Mouse (Mus musculus) left cerebral cortex, postnatal 4 days (tissue): ENCODE data around the gene Zfyve28. TPM values are rescaled to one million over a fixed set of nuclear protein-coding genes. Genes with fewer than 3 reads are reported as not detected.

ENCODE experiments used
- DNase-seq: peaks from one replicate; pipeline ENCODE4 v3.0.0-alpha.2; 2022
- intact Hi-C: fragments of 180-260 bp; cut with DNase I; formaldehyde crosslinking; loops from one replicate; pipeline ENCODE4 v1.15.1; 2025
- total RNA-seq, 2 experiments: library from RNA; stranded (reverse); gene quantifications; 2 replicates each; pipeline ENCODE4 v1.2.3; 2021

Zfyve28 gene
- total RNA-seq, 2 experiments from 2014 or later, result 18.7 to 19.9 TPM

GRCm38 (mm10) chr5:34287001-34287837, 1.0 kb downstream of the Zfyve28 start:
- DNase-seq, result no peak

GRCm38 (mm10) chr5:34286516-34286915, 1.7 kb downstream of the Zfyve28 start:
- intact Hi-C loops, result no loop called here
- no peak for DNase-seq

More at GRCm38 (mm10) chr5:34287001-34287837, 1.0 kb downstream of the Zfyve28 start:
- intact Hi-C loops, result no loop called here

GRCm38 (mm10) chr5:34285285-34285684, 3.0 kb downstream of the Zfyve28 start:
- no peak for DNase-seq
- intact Hi-C loops, result no loop called here

- intact Hi-C loops, result no loop called here
- DNase-seq, result no peak
These were observed 4.0 kb downstream of the Zfyve28 start for GRCm38 (mm10) chr5:34284156-34284750.

GRCm38 (mm10) chr5:34283355-34283754, 4.9 kb downstream of the Zfyve28 start:
- no peak for DNase-seq
- intact Hi-C loops, result no loop called here

- no peak for DNase-seq
These were observed 7.3 kb downstream of the Zfyve28 start for GRCm38 (mm10) chr5:34280976-34281375.

GRCm38 (mm10) chr5:34279214-34279613, 9.0 kb downstream of the Zfyve28 start:
- no peak for DNase-seq
- intact Hi-C loops, result no loop called here

More at GRCm38 (mm10) chr5:34280976-34281375, 7.3 kb downstream of the Zfyve28 start:
- intact Hi-C loops, result no loop called here

- intact Hi-C loops, result no loop called here
- no peak for DNase-seq
These were observed 10.2 kb downstream of the Zfyve28 start for GRCm38 (mm10) chr5:34278058-34278457.

GRCm38 (mm10) chr5:34276746-34277145, 11.5 kb downstream of the Zfyve28 start:
- intact Hi-C loops, result no loop called here

GRCm38 (mm10) chr5:34276191-34276590, 12.1 kb downstream of the Zfyve28 start:
- DNase-seq, result peak; percentile 28
- intact Hi-C loops, result no loop called here

More at GRCm38 (mm10) chr5:34276746-34277145, 11.5 kb downstream of the Zfyve28 start:
- no peak for DNase-seq

GRCm38 (mm10) chr5:34274676-34275293, 13.5 kb downstream of the Zfyve28 start:
- intact Hi-C loops, result no loop called here
- no peak for DNase-seq

GRCm38 (mm10) chr5:34274268-34274667, 14.0 kb downstream of the Zfyve28 start:
- DNase-seq, result peak; percentile 84
- intact Hi-C loops, result no loop called here

GRCm38 (mm10) chr5:34273251-34273681, 15.0 kb downstream of the Zfyve28 start:
- intact Hi-C loops, result no loop called here
- no peak for DNase-seq

GRCm38 (mm10) chr5:34271743-34272142, 16.5 kb downstream of the Zfyve28 start:
- DNase-seq, result peak; percentile 27
- intact Hi-C loops, result no loop called here

GRCm38 (mm10) chr5:34269921-34270465, 18.3 kb downstream of the Zfyve28 start:
- intact Hi-C loops, result no loop called here
- no peak for DNase-seq

GRCm38 (mm10) chr5:34269197-34269920, 18.9 kb downstream of the Zfyve28 start:
- DNase-seq, result peak; percentile 61
- intact Hi-C loops, result no loop called here

- intact Hi-C loops, result no loop called here
- no peak for DNase-seq
These were observed 22.2 kb downstream of the Zfyve28 start for GRCm38 (mm10) chr5:34266065-34266464.

- DNase-seq, result no peak
- intact Hi-C loops, result no loop called here
These were observed 29.0 kb downstream of the Zfyve28 start for GRCm38 (mm10) chr5:34259172-34259816.

- no peak for DNase-seq
- intact Hi-C loops, result no loop called here
These were observed 33.1 kb downstream of the Zfyve28 start for GRCm38 (mm10) chr5:34255189-34255588.

- no peak for DNase-seq
- intact Hi-C loops, result no loop called here
These were observed 33.9 kb downstream of the Zfyve28 start for GRCm38 (mm10) chr5:34254309-34254708.
